Mouse (Mus musculus): Measurements from ENCODE around the gene Nrxn3. TPM values are rescaled to one million over a fixed set of nuclear protein-coding genes. Genes with fewer than 3 reads are reported as not detected.

Gene Nrxn3
- total RNA-seq, 4 experiments from 2014 or later, result 0.03 to 0.30 (median 0.28) TPM; not detected in 1

- DNase-seq (ENCODE audit: low spot score), result no peak
Measured at GRCm38 (mm10) chr12:89041429-89042107, 318.9 kb downstream of the Nrxn3 start.

GRCm38 (mm10) chr12:89049279-89049678 lies 326.6 kb downstream of the Nrxn3 start:
- no peak for DNase-seq (ENCODE audit: low spot score)

GRCm38 (mm10) chr12:89049686-89050085 lies 327.0 kb downstream of the Nrxn3 start:
- no peak for DNase-seq (ENCODE audit: low spot score)

- no peak for DNase-seq (ENCODE audit: low spot score)
Measured at GRCm38 (mm10) chr12:89072436-89072835, 349.8 kb downstream of the Nrxn3 start.

- DNase-seq (ENCODE audit: low spot score), result no peak
Measured at GRCm38 (mm10) chr12:89073167-89073743, 350.6 kb downstream of the Nrxn3 start.

GRCm38 (mm10) chr12:89074551-89075295 lies 352.0 kb downstream of the Nrxn3 start:
- DNase-seq (ENCODE audit: low spot score), result no peak

- DNase-seq (ENCODE audit: low spot score), result no peak
Measured at GRCm38 (mm10) chr12:89093806-89094479, 371.3 kb downstream of the Nrxn3 start.

- DNase-seq (ENCODE audit: low spot score), result no peak
Measured at GRCm38 (mm10) chr12:89097561-89097960, 374.9 kb downstream of the Nrxn3 start.

- DNase-seq (ENCODE audit: low spot score), result peak; percentile 7
Measured at GRCm38 (mm10) chr12:89106029-89106733, 383.5 kb downstream of the Nrxn3 start.

GRCm38 (mm10) chr12:89106881-89107584 lies 384.4 kb downstream of the Nrxn3 start:
- no peak for DNase-seq (ENCODE audit: low spot score)

GRCm38 (mm10) chr12:89109779-89110335 lies 387.2 kb downstream of the Nrxn3 start:
- DNase-seq (ENCODE audit: low spot score), result no peak

GRCm38 (mm10) chr12:89128602-89129001 lies 405.9 kb downstream of the Nrxn3 start:
- DNase-seq (ENCODE audit: low spot score), result no peak

- no peak for DNase-seq (ENCODE audit: low spot score)
Measured at GRCm38 (mm10) chr12:89129139-89129907, 406.6 kb downstream of the Nrxn3 start.

- no peak for DNase-seq (ENCODE audit: low spot score)
Measured at GRCm38 (mm10) chr12:89134333-89134732, 411.7 kb downstream of the Nrxn3 start.

GRCm38 (mm10) chr12:89134774-89135307 lies 412.2 kb downstream of the Nrxn3 start:
- no peak for DNase-seq (ENCODE audit: low spot score)

GRCm38 (mm10) chr12:89148974-89149411 lies 426.3 kb downstream of the Nrxn3 start:
- no peak for DNase-seq (ENCODE audit: low spot score)

- no peak for DNase-seq (ENCODE audit: low spot score)
Measured at GRCm38 (mm10) chr12:89149455-89149854, 426.8 kb downstream of the Nrxn3 start.

GRCm38 (mm10) chr12:89156086-89156757 lies 433.5 kb downstream of the Nrxn3 start:
- DNase-seq (ENCODE audit: low spot score), result no peak

- no peak for DNase-seq (ENCODE audit: low spot score)
Measured at GRCm38 (mm10) chr12:89159353-89159752, 436.7 kb downstream of the Nrxn3 start.
